Mouse (Mus musculus) midbrain, embryonic 16.5 days (tissue): ENCODE measurements around the gene Olfr450. TPM values are rescaled to one million over a fixed set of nuclear protein-coding genes. Genes with fewer than 3 reads are reported as not detected.

ENCODE experiments used
- ATAC-seq: fragments of 200-750 bp; cut with Nextera tagmentation; 2 replicates; pipeline ENCODE4 v1.8.0; 2017; ENCODE audit warnings: moderate TSS enrichment
- H3K27ac ChIP-seq: fragments of 300-500 bp; sonication (generic); 2 replicates; pipeline ENCODE4 v1.5.1; 2014; ENCODE audit warnings: mild to moderate bottlenecking, low read length, mixed read lengths
- H3K27me3 ChIP-seq: fragments of 300-500 bp; sonication (generic); 2 replicates; pipeline ENCODE4 v1.6.1; 2014; ENCODE audit warnings: low read depth, low read length, mixed read lengths; ENCODE audit not compliant: control insufficient read depth, insufficient read depth
- H3K36me3 ChIP-seq: fragments of 300-500 bp; sonication (generic); 2 replicates; pipeline ENCODE4 v1.6.1; 2014; ENCODE audit warnings: mild to moderate bottlenecking, low read length, moderate library complexity, mixed read lengths; ENCODE audit not compliant: control insufficient read depth, insufficient read depth
- H3K4me1 ChIP-seq: fragments of 300-500 bp; sonication (generic); 2 replicates; pipeline ENCODE4 v1.6.1; 2014; ENCODE audit warnings: mild to moderate bottlenecking, low read length, mixed read lengths; ENCODE audit not compliant: control insufficient read depth, insufficient read depth
- H3K4me2 ChIP-seq: fragments of 300-500 bp; sonication (generic); 2 replicates; pipeline ENCODE4 v1.6.1; 2014; ENCODE audit warnings: mild to moderate bottlenecking, low read length, mixed read lengths
- H3K4me3 ChIP-seq: fragments of 300-500 bp; sonication (generic); 2 replicates; pipeline ENCODE4 v1.5.1; 2014; ENCODE audit warnings: low read depth, mild to moderate bottlenecking, low read length, moderate library complexity, mixed read lengths
- H3K9ac ChIP-seq: fragments of 300-500 bp; sonication (generic); 2 replicates; pipeline ENCODE4 v1.6.1; 2014; ENCODE audit warnings: low read depth, low read length, mixed read lengths
- H3K9me3 ChIP-seq: fragments of 300-500 bp; sonication (generic); replicated peaks from 2 replicates; pipeline ENCODE4 v1.6.1; 2014; ENCODE audit warnings: mild to moderate bottlenecking, low read length, mixed read lengths; ENCODE audit not compliant: control insufficient read depth, poor library complexity, severe bottlenecking
- WGBS: fragments of 180-500 bp; shearing (Covaris S2); extraction: QIAGEN DNeasy Blood & Tissue Kit; methylation state at CpG from one replicate; pipeline ENCODE4 v1.1.7; 2014; 5-methylcytosine and 5-hydroxymethylcytosine counted together
- polyA plus RNA-seq: library from polyadenylated mRNA; unstranded; fragments of >200 nt; fragmentation: Nextera tagmentation; extraction: Ambion mirVana; gene quantifications from 2 replicates; pipeline ENCODE4 v1.2.1, GENCODE M21; 2015

The Olfr450 gene
- not detected in 2 replicates for polyA plus RNA-seq

GRCm38 (mm10) chr6:42811639-42812038 is at the start of gene Olfr450:
Olfr450 (plus strand) TSS chr6:42811939.
- WGBS = 94% methylated on average over 1 of the region's 1 CpGs
- no peak within 1 kb of the TSS for H3K4me2 ChIP-seq
- H3K9ac ChIP-seq = no peak within 1 kb of the TSS
- no peaks in the 10 kb centered on the region for H3K9me3 ChIP-seq
- no peak within 1 kb of the TSS for H3K4me3 ChIP-seq
- H3K4me1 ChIP-seq = no peaks in the 10 kb centered on the region
- no peaks in the 10 kb centered on the region for H3K36me3 ChIP-seq
- ATAC-seq = no peak
- H3K27ac ChIP-seq = no peak within 1 kb of the TSS
- no peaks in the 10 kb centered on the region for H3K27me3 ChIP-seq

GRCm38 (mm10) chr6:42777066-42777465 is 34.7 kb upstream of the Olfr450 start:
- no peaks in the 10 kb centered on the region for H3K4me1 ChIP-seq
- WGBS = 92% methylated on average over 1 of the region's 1 CpGs
- H3K27me3 ChIP-seq = no peaks in the 10 kb centered on the region
- H3K9me3 ChIP-seq = no peaks in the 10 kb centered on the region
- no peak overlapping the region for H3K4me3 ChIP-seq
- no peak overlapping the region for H3K4me2 ChIP-seq
- H3K27ac ChIP-seq = no peak overlapping the region
- H3K9ac ChIP-seq = no peak overlapping the region
- no peaks in the 10 kb centered on the region for H3K36me3 ChIP-seq
- ATAC-seq = no peak

GRCm38 (mm10) chr6:42784793-42785192 is 26.9 kb upstream of the Olfr450 start, which contains the start of gene Olfr452:
Olfr452 (plus strand) TSS chr6:42785093.
- ATAC-seq = no peak
- H3K9ac ChIP-seq = no peak within 1 kb of the TSS
- no peak within 1 kb of the TSS for H3K27ac ChIP-seq

GRCm38 (mm10) chr6:42790247-42790948 is 21.3 kb upstream of the Olfr450 start:
- peak overlapping the region; percentile 73 for H3K27ac ChIP-seq
- 35% methylated on average over 4 of the region's 4 CpGs for WGBS

More at GRCm38 (mm10) chr6:42784793-42785192, 26.9 kb upstream of the Olfr450 start, which contains the start of gene Olfr452:
- Histone ChIP-seq H3K9me3 (no peaks in the 10 kb centered on the region), H3K4me3 (no peak within 1 kb of the TSS), H3K4me1 (no peaks in the 10 kb centered on the region), H3K4me2 (no peak within 1 kb of the TSS), H3K27me3 (no peaks in the 10 kb centered on the region), H3K36me3 (no peaks in the 10 kb centered on the region)

GRCm38 (mm10) chr6:42790949-42791556 is 20.7 kb upstream of the Olfr450 start:
- Histone ChIP-seq H3K4me2 (0 out of 2 replicates have a peak overlapping the region, but pooled peaks have one; percentile 24), H3K4me1 (peaks cover 3% of the 10 kb centered on the region), H3K9ac (no peak overlapping the region), H3K9me3 (no peaks in the 10 kb centered on the region), H3K27ac (peak overlapping the region; percentile 73), H3K36me3 (no peaks in the 10 kb centered on the region), H3K27me3 (no peaks in the 10 kb centered on the region), H3K4me3 (no peak overlapping the region)
- whole genome bisulfite sequencing = 65% methylated on average over 9 of the region's 9 CpGs
- peak; percentile 95 for ATAC-seq

More at GRCm38 (mm10) chr6:42790247-42790948, 21.3 kb upstream of the Olfr450 start:
- H3K4me2 ChIP-seq = 0 out of 2 replicates have a peak overlapping the region, but pooled peaks have one; percentile 12
- no peaks in the 10 kb centered on the region for H3K36me3 ChIP-seq
- H3K4me3 ChIP-seq = no peak overlapping the region
- no peaks in the 10 kb centered on the region for H3K27me3 ChIP-seq
- ATAC-seq = peak; percentile 81
- no peak overlapping the region for H3K9ac ChIP-seq
- H3K4me1 ChIP-seq = peaks cover 3% of the 10 kb centered on the region
- H3K9me3 ChIP-seq = no peaks in the 10 kb centered on the region

- Histone ChIP-seq H3K9ac (no peak overlapping the region), H3K9me3 (no peaks in the 10 kb centered on the region), H3K4me2 (no peak overlapping the region), H3K36me3 (no peaks in the 10 kb centered on the region), H3K27me3 (no peaks in the 10 kb centered on the region), H3K4me1 (peaks cover 3% of the 10 kb centered on the region), H3K27ac (no peak overlapping the region), H3K4me3 (no peak overlapping the region)
- 84% methylated on average over 3 of the region's 3 CpGs for WGBS
- ATAC-seq = no peak
Observed at GRCm38 (mm10) chr6:42794982-42795381, 16.8 kb upstream of the Olfr450 start.

GRCm38 (mm10) chr6:42834084-42834483 is 22.3 kb downstream of the Olfr450 start, which contains the start of gene Olfr449:
Olfr449 (plus strand) TSS chr6:42834384.
- ATAC-seq = no peak

GRCm38 (mm10) chr6:42860222-42860819 is 48.6 kb downstream of the Olfr450 start:
- H3K9ac ChIP-seq = no peak overlapping the region
- H3K4me2 ChIP-seq = no peak overlapping the region
- 11% methylated on average over 4 of the region's 4 CpGs for whole genome bisulfite sequencing
- H3K9me3 ChIP-seq = no peaks in the 10 kb centered on the region
- H3K4me3 ChIP-seq = no peak overlapping the region
- H3K27me3 ChIP-seq = no peaks in the 10 kb centered on the region
- no peaks in the 10 kb centered on the region for H3K4me1 ChIP-seq
- no peaks in the 10 kb centered on the region for H3K36me3 ChIP-seq
- peak; percentile 64 for ATAC-seq
- no peak overlapping the region for H3K27ac ChIP-seq

More at GRCm38 (mm10) chr6:42834084-42834483, 22.3 kb downstream of the Olfr450 start, which contains the start of gene Olfr449:
- no peak within 1 kb of the TSS for H3K4me2 ChIP-seq
- H3K9me3 ChIP-seq = no peaks in the 10 kb centered on the region
- H3K4me3 ChIP-seq = no peak within 1 kb of the TSS
- H3K27ac ChIP-seq = no peak within 1 kb of the TSS
- no peak within 1 kb of the TSS for H3K9ac ChIP-seq
- H3K27me3 ChIP-seq = no peaks in the 10 kb centered on the region
- H3K4me1 ChIP-seq = no peaks in the 10 kb centered on the region
- H3K36me3 ChIP-seq = no peaks in the 10 kb centered on the region
